Mouse (Mus musculus) layer of hippocampus, adult 8-10 months (tissue): ENCODE data around the gene Dock8. TPM values are rescaled to one million over a fixed set of nuclear protein-coding genes. Genes with fewer than 3 reads are reported as not detected.
"Not testable (repeated sequence)": the region's sequence is repeated elsewhere in the genome, so short reads cannot be mapped to it uniquely, and the experiment has no call there.

ENCODE experiments used
- DNase-seq, 2 experiments: peaks; one replicate each; pipeline ENCODE4 v3.0.0; 2022; ENCODE audit warnings: low spot score in 2 of 2
- total RNA-seq, 4 experiments: library from RNA; stranded (reverse); gene quantifications; 2 replicates each; pipeline ENCODE4 v1.2.4; 2022

Gene Dock8
- total RNA-seq, 4 experiments from 2014 or later: 3.7 to 12.1 (median 7.7) TPM

DNA sequence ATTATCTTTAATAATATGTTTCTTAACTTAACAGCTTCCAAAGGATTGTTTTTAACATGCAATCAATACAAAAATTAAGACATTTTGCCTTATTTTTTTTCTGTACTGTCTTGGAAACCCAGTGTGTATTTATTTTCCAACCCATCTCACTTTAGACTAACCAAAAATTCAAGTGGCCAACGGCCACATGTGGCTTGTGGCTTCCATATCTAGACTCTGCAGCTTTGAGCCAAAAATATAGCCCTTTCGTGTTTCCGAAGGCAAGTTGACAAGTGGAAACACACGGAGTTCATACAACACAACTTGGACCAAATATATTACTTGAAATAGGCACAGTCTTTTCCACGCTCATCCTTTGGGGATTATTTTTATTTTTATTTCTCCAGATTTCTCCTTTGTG, 773 bp upstream of the Dock8 start:
- DNase-seq: no peak

DNA sequence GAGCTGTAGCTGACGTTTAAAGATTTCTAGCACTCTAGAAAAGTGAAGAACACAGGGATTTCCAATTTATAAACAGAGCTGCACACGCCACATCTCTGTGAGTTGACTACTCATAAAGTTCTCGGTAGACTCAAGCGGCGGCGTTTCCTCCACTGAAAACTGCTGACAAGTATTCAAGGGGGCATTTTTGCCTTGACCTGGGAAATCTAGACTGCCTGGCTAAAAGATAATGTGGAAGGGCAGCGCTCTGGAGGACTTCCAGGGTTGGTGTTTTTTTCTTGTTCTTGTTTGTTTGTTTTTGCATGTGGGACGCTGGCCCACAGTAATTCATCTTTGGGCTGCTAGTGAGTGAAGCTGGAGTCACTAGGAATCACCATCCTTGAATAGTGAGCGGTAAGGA, 819 bp downstream of the Dock8 start:
- DNase-seq: no peak

DNA sequence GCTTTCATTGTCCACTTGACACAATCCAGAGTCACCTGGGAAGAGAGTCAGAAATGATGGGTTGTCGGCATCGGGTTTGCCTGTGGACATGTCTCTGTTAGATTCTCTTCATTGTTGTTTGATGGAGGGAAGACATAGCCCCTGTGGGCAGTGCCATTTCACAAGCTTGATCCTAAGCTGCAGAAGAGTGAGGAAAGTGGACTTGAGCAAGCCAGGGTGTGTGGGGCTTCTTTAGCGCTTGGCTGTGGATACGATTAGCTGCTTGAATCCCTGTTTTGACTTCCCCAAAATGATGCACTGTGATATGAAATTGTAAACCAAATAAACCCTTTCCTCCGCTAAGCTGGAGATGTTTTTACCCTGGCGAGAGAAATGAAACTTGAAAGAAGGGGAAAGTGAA, 2.7 kb downstream of the Dock8 start:
- DNase-seq: no peak

DNA sequence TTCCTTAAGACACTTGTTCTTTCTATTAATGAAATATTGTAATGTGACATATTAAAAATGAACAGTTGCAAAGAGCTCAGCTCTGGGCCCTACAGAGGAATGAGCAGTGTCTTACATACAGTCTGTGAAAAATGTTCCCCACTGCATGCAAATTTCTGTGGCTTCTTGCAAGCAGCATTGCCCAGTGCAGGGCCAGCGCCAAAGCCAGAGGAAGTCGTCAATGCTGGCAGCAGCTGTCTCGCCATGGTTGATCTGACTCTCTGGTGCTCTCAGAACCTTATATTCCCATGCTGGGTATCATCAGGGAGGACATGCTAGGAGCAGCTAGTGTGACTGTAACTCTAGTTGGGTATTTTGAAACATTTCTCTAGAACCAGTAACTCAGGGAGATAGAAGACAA, 3.5 kb downstream of the Dock8 start:
- DNase-seq: no peak

- no peak for DNase-seq
Measured at GRCm38 (mm10) chr19:25003810-25004209, 4.5 kb downstream of the Dock8 start.

DNA sequence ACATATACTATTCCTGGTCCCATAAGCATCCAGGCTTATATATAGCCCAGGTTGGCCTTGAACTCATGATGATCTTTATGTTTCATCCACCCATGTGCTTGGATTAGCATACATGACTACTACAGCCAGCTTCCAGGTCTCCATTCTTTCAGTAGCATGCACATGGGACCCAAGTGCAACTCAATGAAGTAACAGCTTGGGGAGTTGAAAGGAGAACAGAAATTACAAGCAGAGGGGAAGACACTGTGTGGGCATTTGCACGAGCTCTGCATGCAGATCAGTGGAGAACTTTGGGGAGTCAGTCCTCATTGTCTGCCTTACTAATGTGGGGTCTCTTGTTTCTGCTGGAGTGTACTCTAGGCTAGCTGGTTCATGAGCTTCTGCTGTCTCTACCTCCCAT, 7.4 kb downstream of the Dock8 start:
- DNase-seq: no peak

DNA sequence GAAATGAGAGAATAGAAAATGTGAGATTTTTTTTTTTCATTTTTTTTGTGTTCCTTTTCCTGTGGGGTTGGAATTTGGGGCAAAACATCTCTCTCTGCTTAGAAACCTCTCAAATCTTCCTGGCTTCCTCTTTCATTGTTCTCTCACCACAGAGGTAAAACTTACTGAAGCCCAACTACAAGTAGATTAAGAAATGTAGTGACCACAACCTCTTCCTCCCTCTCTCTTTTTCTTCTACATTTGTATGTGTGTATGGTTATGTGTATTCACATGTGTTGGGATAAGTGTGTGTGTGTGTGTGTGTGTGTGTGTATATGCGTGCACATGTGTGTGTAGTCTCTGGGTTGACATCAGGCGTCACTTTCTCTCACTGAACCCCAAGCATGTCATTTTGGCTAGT, 9.2 kb downstream of the Dock8 start:
- DNase-seq: no peak

DNA sequence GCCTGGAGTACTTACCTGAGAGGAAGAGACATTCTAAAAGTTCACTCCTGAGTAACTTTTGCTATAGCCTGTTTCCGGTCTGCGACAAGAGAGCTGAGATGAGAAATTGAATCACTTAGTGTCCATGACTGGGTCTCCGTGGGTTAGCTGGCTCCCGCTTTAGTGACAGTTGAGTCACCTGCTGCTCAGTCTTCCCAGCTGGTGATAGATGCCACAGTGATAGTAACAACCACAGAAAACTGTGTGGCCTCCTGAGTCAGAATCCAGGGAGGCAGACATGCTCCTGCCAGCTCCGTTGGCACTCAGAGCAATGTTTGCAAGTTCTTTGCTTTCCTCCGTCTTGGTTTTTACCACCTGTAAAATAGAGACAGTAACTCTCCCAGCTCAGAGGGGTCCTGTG, 23.4 kb downstream of the Dock8 start:
- no peak for DNase-seq

DNA sequence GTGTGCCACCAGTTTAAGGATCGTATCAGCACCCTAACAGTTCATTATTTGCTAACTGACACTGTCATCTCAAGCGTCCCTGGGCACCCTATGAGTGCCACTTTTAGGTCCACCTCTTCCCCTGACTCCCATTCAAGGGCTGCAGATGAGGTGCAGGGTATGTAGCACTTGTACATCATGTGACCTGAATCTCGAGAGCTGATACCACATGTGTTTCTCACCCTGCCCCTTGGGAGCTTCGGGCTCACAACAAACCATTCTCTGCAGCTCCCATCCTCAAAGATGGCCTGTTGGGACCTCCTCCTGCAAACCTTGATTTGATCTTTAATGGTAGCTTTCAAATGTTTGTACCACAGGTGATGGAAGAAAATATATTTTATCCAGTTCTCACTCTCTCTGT, 32.4 kb downstream of the Dock8 start:
- DNase-seq: no peak

DNA sequence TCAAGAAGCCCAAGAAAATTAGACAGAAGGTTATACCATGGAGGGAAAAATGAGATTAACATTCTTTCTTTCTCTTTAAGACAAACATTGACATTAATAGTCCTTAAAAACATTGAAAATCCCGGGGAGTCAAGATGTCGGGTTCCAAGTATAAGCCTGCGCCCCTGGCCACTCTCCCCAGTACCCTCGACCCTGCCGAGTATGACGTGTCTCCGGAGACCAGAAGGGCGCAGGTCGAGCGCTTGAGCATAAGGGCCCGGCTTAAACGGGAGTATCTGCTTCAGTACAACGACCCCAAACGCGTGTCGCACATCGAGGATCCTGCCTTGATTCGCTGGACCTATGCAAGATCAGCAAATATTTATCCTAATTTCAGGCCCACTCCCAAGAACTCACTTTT, 33.7 kb downstream of the Dock8 start:
- not testable (repeated sequence) for DNase-seq

DNA sequence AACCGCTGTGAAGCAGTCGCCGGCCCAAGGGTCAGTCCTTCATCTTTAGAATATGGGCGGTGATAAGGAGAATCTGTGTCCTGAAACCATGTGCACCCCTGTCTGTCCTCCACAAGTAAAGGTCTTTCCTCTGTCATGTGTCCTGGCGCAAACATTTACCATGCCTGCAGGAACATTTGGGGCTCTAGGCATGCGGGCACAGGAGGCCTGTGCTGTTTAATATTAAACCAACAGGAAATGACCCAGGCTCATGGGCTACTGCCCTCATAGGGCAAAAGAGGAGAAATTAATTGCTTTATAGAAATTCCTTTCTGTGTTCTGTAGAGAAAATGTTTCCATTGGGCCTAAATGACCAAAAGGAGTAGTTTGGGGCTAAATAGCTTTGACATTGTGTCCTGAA, 36.5 kb downstream of the Dock8 start:
- no peak for DNase-seq

DNA sequence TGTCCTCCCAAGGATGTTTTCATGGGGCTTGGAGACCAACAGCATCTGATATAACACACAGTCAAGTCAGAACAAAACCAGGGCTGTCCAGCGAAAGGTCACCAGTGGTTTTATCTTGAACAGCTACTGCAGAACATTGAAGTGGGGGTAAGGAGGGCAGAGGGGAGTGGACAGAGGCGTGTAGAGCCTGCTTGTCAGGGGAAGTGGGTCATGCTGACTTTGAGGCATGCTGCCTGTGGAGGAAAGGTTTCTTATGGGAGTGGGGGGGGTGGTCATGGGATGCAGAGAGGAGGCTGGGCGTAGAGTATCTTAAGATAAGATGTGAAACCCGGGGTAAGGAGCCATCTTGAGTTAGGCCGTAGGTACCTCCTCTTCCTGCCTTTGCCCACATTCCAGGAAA, 37.5 kb downstream of the Dock8 start:
- DNase-seq: no peak

DNA sequence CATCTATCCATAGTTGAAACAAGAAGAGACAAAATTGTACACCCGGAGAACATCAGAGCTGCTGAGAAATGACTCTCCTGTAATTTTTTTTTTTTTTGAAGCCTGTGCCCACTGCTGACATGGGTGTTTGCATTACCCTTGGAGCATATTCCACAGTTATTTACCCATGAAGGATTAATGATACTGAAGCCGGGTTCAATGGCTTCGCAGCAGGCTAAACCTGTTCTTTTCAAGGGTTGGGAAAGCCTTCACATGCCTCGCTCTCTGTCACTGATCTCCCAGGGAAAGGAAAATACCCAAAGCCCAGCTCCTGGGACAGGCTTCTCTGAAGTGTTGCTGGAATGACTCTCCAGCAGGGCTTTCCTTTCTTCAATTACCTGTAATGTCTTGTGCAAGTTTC, 37.9 kb downstream of the Dock8 start:
- no peak for DNase-seq

DNA sequence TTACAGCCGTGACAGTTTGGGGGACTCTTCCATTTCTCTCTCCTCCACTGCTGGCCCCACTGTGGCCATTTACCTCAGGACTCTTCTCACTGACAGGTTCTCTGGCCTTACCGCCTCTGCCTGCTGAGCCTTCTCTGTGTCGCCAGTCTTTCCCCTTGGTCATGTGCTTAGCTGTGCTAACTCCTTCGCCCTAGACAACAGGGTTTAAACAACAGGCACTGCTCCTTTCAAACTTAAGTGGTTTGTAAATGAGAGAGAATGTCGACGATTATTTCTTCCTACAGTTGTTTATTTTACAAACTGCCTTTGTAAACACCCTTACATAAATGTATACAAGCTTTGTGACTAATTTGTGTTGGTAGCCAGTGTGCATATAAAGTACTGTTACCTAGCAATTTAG, 39.0 kb downstream of the Dock8 start:
- DNase-seq: no peak

- DNase-seq: no peak
Measured at GRCm38 (mm10) chr19:25041209-25041608, 41.9 kb downstream of the Dock8 start.

- no peak for DNase-seq
Measured at GRCm38 (mm10) chr19:25042973-25043372, 43.6 kb downstream of the Dock8 start.

DNA sequence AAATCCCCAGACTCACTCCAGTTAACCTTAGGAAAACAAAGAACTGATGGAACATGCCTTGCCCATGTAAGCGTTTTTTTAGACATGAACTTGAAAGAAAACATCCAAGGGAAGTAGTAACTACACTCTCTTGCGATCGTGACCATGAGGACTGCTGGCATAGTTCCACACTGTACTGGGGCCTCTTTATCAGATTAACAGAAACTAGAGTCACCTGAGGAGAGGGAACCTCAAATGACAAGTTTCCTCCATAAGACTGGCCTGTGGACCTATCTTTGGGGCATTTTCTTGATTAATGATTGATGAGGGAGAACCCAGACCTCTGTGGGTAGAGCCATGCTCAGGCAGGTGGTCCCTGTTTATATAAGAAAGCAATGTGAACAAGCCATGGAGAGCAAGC, 44.7 kb downstream of the Dock8 start:
- no peak for DNase-seq

DNA sequence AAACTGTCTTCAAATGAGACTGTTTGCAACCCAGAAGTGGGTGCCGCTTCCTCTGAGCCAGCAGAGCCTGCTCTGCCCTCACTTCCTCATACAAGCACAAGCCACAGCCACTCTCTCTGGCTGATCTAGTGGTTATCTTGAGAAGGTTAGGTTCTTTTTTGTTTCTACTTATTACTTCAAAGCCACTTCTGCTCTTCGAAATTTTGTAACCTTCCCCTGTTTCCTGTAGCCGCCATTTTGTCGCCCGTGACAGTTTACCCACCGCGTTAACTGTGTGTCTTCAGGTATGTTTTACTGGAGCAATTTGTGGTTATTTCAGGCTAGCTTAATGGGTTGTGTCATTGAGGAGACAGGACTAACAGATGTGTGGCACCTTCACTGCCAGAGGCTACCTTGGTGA, 53.0 kb downstream of the Dock8 start:
- DNase-seq: no peak

- DNase-seq: no peak
Measured at GRCm38 (mm10) chr19:25053152-25053551, 53.8 kb downstream of the Dock8 start.

DNA sequence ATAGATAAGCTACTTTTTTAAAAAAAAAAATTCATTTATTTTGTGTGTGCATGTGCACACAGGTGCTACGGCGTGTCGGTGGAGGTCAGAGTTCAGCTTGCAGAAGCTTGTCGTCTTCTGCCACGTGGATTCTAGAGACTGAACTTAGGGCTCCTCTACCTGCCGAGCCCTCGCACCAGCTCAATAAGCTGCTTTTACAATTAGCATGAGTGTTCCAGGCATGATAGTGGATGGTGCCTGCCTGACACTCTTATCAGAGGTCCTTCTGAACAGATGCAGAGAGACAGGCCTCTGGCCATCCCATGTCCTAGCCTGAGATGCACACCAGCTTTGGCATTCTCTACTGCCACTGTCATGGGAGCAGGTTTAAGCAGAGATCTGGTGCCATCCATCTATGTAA, 55.7 kb downstream of the Dock8 start:
- DNase-seq: no peak

- DNase-seq: no peak
Measured at GRCm38 (mm10) chr19:25055559-25055958, 56.2 kb downstream of the Dock8 start.

DNA sequence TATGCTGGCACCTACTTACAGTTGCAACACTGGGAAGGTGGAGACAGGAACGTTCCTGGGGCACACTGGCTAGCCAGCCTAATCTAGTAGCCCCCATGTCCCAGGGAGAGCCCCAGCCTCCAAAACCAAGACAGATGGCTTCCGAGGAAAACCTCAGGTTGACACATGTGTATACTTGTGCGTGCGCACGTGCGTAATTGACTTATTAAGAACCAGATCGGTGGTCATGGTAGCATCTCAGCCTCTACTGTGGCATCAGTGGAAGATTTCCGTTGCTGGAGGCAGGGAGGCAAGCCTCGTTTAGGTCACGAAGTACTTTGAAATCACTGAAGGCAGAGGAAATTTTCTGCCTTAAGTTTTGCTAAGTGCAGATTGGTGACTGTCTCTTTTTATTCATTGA, 56.9 kb downstream of the Dock8 start:
- no peak for DNase-seq

GRCm38 (mm10) chr19:25057826-25058225, 58.5 kb downstream of the Dock8 start:
- no peak for DNase-seq

DNA sequence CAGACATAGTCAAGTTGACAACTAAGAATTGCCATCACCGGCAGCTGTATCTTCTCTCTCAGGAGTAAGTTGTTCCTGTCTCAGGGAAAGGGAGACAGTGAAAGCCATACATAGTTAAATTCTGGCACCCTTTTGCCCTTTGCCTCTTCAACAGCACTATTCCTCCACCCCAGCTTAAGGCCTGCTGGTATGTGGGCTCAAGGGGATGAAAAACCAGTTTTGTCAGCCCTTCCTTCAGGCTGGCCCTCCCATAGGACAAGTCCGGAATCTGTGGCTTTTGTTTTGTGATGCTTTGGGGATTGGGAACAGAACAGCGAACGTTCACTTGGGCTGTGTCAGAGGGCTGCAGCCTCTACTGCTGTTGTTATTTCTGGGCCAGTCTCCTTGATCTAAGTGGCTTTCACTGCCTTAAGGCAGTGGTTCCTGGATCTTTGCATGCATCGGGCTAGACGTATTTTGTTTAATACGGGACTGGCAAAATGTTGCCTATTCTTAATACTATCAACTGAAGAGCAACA, 60.6 kb downstream of the Dock8 start:
- DNase-seq: no peak
